Mouse (Mus musculus): ENCODE measurements around the gene Elmo1.
"Not testable (repeated sequence)": the region's sequence is repeated elsewhere in the genome, so short reads cannot be mapped to it uniquely, and the experiment has no call there.

The Elmo1 gene

GRCm38 (mm10) chr13:20551559-20551958 lies 461.2 kb downstream of the Elmo1 start:
- DNase-seq: no peak

GRCm38 (mm10) chr13:20555853-20556452 lies 465.6 kb downstream of the Elmo1 start:
- DNase-seq: no peak

- no peak for DNase-seq
Measured at GRCm38 (mm10) chr13:20556739-20557138, 466.3 kb downstream of the Elmo1 start.

- DNase-seq: no peak
Measured at GRCm38 (mm10) chr13:20557156-20557555, 466.8 kb downstream of the Elmo1 start.

- DNase-seq: no peak
Measured at GRCm38 (mm10) chr13:20558376-20558775, 468.0 kb downstream of the Elmo1 start.

GRCm38 (mm10) chr13:20564414-20564813 lies 474.0 kb downstream of the Elmo1 start:
- no peak for DNase-seq

- DNase-seq: no peak
Measured at GRCm38 (mm10) chr13:20575186-20575585, 484.8 kb downstream of the Elmo1 start.

GRCm38 (mm10) chr13:20585868-20586267 lies 495.5 kb downstream of the Elmo1 start:
- DNase-seq: no peak

- no peak for DNase-seq
Measured at GRCm38 (mm10) chr13:20586462-20586861, 496.1 kb downstream of the Elmo1 start.

- no peak for DNase-seq
Measured at GRCm38 (mm10) chr13:20590983-20591382, 500.6 kb downstream of the Elmo1 start.

- DNase-seq: no peak
Measured at GRCm38 (mm10) chr13:20597307-20597706, 506.9 kb downstream of the Elmo1 start.

GRCm38 (mm10) chr13:20598618-20599017 lies 508.2 kb downstream of the Elmo1 start:
- DNase-seq: no peak

GRCm38 (mm10) chr13:20600246-20600645 lies 509.9 kb downstream of the Elmo1 start:
- no peak for DNase-seq

GRCm38 (mm10) chr13:20601421-20601820 lies 511.0 kb downstream of the Elmo1 start:
- DNase-seq: no peak

GRCm38 (mm10) chr13:20606891-20607290 lies 516.5 kb downstream of the Elmo1 start:
- no peak for DNase-seq

GRCm38 (mm10) chr13:20609003-20609688 lies 518.8 kb downstream of the Elmo1 start:
- no peak for DNase-seq

GRCm38 (mm10) chr13:20615596-20616469 lies 525.4 kb downstream of the Elmo1 start:
- no peak for DNase-seq

GRCm38 (mm10) chr13:20619946-20620345 lies 529.5 kb downstream of the Elmo1 start:
- DNase-seq: no peak

- no peak for DNase-seq
Measured at GRCm38 (mm10) chr13:20623071-20623850, 532.9 kb downstream of the Elmo1 start.

GRCm38 (mm10) chr13:20627796-20628195 lies 537.4 kb downstream of the Elmo1 start:
- no peak for DNase-seq

GRCm38 (mm10) chr13:20632477-20632876 lies 542.1 kb downstream of the Elmo1 start:
- DNase-seq: no peak

- DNase-seq: not testable (repeated sequence)
Measured at GRCm38 (mm10) chr13:20634679-20635078, 544.3 kb downstream of the Elmo1 start.

GRCm38 (mm10) chr13:20635646-20636045 lies 545.2 kb downstream of the Elmo1 start:
- DNase-seq: no peak

Measured in lung, postnatal 4 days (tissue).